Mouse (Mus musculus): Measurements from ENCODE around the gene Dcaf4. TPM values are rescaled to one million over a fixed set of nuclear protein-coding genes. Genes with fewer than 3 reads are reported as not detected.

Dcaf4 gene
- total RNA-seq, 1 experiment: 49.8 TPM

DNA sequence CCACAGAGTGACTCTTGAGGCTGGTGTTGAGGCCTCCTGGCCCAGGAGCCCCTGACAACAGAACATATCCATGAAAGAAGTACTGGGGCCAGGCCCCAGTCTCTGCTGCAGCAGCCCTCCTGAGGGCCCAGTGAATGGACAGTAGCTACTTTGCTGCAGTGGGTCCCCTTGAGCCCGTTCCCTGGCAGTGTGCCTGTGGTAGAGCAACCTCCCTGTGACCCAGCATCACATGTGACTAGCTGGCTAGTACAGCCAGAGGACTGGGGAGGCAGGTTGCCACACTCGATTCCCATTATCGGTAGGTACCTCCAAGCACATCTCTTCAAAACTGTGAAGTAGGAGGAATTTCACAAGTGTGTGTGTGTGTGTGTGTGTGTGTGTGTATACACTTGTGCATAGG lies 12.7 kb downstream of the Dcaf4 start:
- Histone ChIP-seq H3K27ac (ENCODE audit: insufficient read depth, low read depth, low read length, poor library complexity, severe bottlenecking) (no peak overlapping the region), H3K4me3 (ENCODE audit: insufficient read depth in 1 of 2, low read depth in 1 of 2, low read length in 2 of 2, poor library complexity in 1 of 2, severe bottlenecking in 1 of 2) (no peak overlapping the region), H3K36me3 (ENCODE audit: control insufficient read depth, insufficient read depth, low read length, poor library complexity, severe bottlenecking) (peaks cover 59% of the 10 kb centered on the region), H3K4me1 (ENCODE audit: control insufficient read depth in 2 of 2, insufficient read depth in 2 of 2, low read length in 2 of 2, poor library complexity in 1 of 2) (peaks cover 0 to 4% of the 10 kb centered on the region in 2 experiments; a peak in 2 of 4 replicates), H3K9me3 (ENCODE audit: control insufficient read depth, insufficient read depth, low read depth, low read length) (no peaks in the 10 kb centered on the region), H3K9ac (ENCODE audit: insufficient read depth, low read depth, low read length, poor library complexity, severe bottlenecking) (no peak overlapping the region)
- in situ Hi-C loops (cut with MboI; ENCODE audit: low sequenced_read_pairs in 2 of 2, unreplicated experiment in 2 of 2): no loop called here
- TF ChIP-seq HCFC1 (IDR thresholded peaks at IDR 0.05; ENCODE audit: borderline replicate concordance, insufficient read depth, low read length) (no peak), MAFK (IDR thresholded peaks at IDR 0.05; ENCODE audit: insufficient read depth, low read depth, low read length) (no peak), ZNF384 (IDR thresholded peaks at IDR 0.05; ENCODE audit: low read depth, low read length) (no peak), ZC3H11A (IDR thresholded peaks at IDR 0.05; ENCODE audit: borderline replicate concordance, low read depth, low read length) (no peak), CHD2 (IDR thresholded peaks at IDR 0.05; ENCODE audit: low read depth, low read length) (no peak)
- DNase-seq (ENCODE audit: low read depth, low spot score): no peak

DNA sequence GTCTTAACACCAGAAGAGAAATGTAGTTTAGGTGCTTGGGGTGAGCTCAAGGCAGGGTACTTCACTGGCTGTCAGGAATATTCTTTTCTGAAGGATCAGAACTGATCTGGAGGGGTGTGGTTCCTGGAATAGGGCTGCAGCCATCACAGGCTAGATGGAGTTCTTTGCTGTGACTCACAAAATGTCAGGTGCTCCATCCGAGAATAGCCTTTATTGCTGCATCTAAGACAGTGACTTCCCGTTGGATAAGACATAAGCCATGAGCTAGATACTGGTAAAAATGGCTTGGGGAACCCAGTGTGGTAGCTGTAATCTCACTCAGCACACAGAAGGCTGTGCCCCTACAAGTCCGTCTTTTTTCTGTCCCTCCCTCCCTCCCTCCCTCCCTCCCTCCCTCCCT lies 13.9 kb downstream of the Dcaf4 start:
- Histone ChIP-seq H3K9ac (ENCODE audit: insufficient read depth, low read depth, low read length, poor library complexity, severe bottlenecking) (no peak overlapping the region), H3K4me1 (ENCODE audit: control insufficient read depth in 2 of 2, insufficient read depth in 2 of 2, low read length in 2 of 2, poor library complexity in 1 of 2) (peaks cover 0 to 4% of the 10 kb centered on the region in 2 experiments; a peak in 2 of 4 replicates), H3K4me3 (ENCODE audit: insufficient read depth in 1 of 2, low read depth in 1 of 2, low read length in 2 of 2, poor library complexity in 1 of 2, severe bottlenecking in 1 of 2) (no peak overlapping the region), H3K9me3 (ENCODE audit: control insufficient read depth, insufficient read depth, low read depth, low read length) (no peaks in the 10 kb centered on the region), H3K36me3 (ENCODE audit: control insufficient read depth, insufficient read depth, low read length, poor library complexity, severe bottlenecking) (peaks cover 61% of the 10 kb centered on the region), H3K27ac (ENCODE audit: insufficient read depth, low read depth, low read length, poor library complexity, severe bottlenecking) (no peak overlapping the region)
- no peak for TF ChIP-seq CHD2 (IDR thresholded peaks at IDR 0.05; ENCODE audit: low read depth, low read length)
- TF ChIP-seq HCFC1 (IDR thresholded peaks at IDR 0.05; ENCODE audit: borderline replicate concordance, insufficient read depth, low read length): no peak
- TF ChIP-seq MAFK (IDR thresholded peaks at IDR 0.05; ENCODE audit: insufficient read depth, low read depth, low read length): no peak
- no peak for TF ChIP-seq ZNF384 (IDR thresholded peaks at IDR 0.05; ENCODE audit: low read depth, low read length)
- no peak for TF ChIP-seq ZC3H11A (IDR thresholded peaks at IDR 0.05; ENCODE audit: borderline replicate concordance, low read depth, low read length)
- no peak for DNase-seq (ENCODE audit: low read depth, low spot score)
- in situ Hi-C loops (cut with MboI; ENCODE audit: low sequenced_read_pairs in 2 of 2, unreplicated experiment in 2 of 2): no loop called here

DNA sequence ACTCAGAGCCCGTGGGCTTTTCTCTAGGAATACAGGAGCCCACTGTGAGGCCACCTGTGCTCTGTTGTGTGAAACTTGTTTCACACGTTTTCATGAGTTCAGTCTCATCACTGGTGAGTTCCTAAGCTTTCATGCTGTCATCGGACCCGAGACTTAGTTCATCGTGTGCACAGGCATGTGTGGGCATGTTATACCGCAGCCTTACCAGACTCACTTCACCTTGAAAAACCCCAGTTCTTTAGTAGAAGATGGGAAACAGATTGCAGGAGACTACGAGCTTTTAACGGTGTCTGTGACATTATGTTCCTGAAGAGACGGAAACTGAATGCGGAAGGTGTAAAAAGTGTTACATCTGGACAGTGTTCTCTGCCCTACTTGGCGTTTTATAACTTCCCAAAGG lies 15.2 kb downstream of the Dcaf4 start:
- TF ChIP-seq CHD2 (IDR thresholded peaks at IDR 0.05; ENCODE audit: low read depth, low read length) (no peak), MAFK (IDR thresholded peaks at IDR 0.05; ENCODE audit: insufficient read depth, low read depth, low read length) (no peak)
- H3K36me3 ChIP-seq (ENCODE audit: control insufficient read depth, insufficient read depth, low read length, poor library complexity, severe bottlenecking): peaks cover 69% of the 10 kb centered on the region
- in situ Hi-C loops (cut with MboI; ENCODE audit: low sequenced_read_pairs in 2 of 2, unreplicated experiment in 2 of 2): no loop called here

DNA sequence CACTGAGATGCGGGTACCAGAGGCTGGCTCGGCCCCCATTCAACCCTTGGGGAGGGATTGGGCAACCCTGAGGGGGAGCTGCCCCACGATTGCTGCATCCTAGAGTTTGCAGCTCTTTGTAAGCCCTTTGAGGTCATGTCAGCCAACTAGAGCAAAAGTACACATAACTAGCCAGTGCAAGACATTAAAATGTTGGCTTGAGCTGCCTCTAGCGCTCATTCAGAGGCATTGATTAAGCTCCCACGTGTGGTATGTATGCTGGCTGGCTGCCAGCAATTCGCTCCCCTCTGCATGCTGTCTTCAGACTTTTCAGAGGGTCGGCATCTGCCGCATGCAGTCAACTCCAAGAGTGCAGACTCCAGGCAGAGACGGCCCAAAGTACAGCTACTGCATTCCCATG lies 15.8 kb downstream of the Dcaf4 start:
- Histone ChIP-seq H3K36me3 (ENCODE audit: control insufficient read depth, insufficient read depth, low read length, poor library complexity, severe bottlenecking) (peaks cover 73% of the 10 kb centered on the region), H3K27ac (ENCODE audit: insufficient read depth, low read depth, low read length, poor library complexity, severe bottlenecking) (peak overlapping the region; percentile 10; the same call in 1 of the 2 replicates), H3K9ac (ENCODE audit: insufficient read depth, low read depth, low read length, poor library complexity, severe bottlenecking) (peak overlapping the region; percentile 30; the same call in 1 of the 2 replicates), H3K9me3 (ENCODE audit: control insufficient read depth, insufficient read depth, low read depth, low read length) (no peaks in the 10 kb centered on the region), H3K4me3 (ENCODE audit: insufficient read depth in 1 of 2, low read depth in 1 of 2, low read length in 2 of 2, poor library complexity in 1 of 2, severe bottlenecking in 1 of 2) (no peak overlapping the region), H3K4me1 (ENCODE audit: control insufficient read depth in 2 of 2, insufficient read depth in 2 of 2, low read length in 2 of 2, poor library complexity in 1 of 2) (peaks cover 0 to 4% of the 10 kb centered on the region in 2 experiments; a peak in 2 of 4 replicates)
- no peak for DNase-seq (ENCODE audit: low read depth, low spot score)
- no peak for TF ChIP-seq HCFC1 (IDR thresholded peaks at IDR 0.05; ENCODE audit: borderline replicate concordance, insufficient read depth, low read length)
- in situ Hi-C loops (cut with MboI; ENCODE audit: low sequenced_read_pairs in 2 of 2, unreplicated experiment in 2 of 2): no loop called here

More for the DNA sequence above, 15.2 kb downstream of the Dcaf4 start:
- H3K9ac ChIP-seq (ENCODE audit: insufficient read depth, low read depth, low read length, poor library complexity, severe bottlenecking): peak overlapping the region; percentile 27; the same call in 1 of the 2 replicates
- H3K27ac ChIP-seq (ENCODE audit: insufficient read depth, low read depth, low read length, poor library complexity, severe bottlenecking): peak overlapping the region; percentile 10; the same call in 1 of the 2 replicates
- H3K4me1 ChIP-seq (ENCODE audit: control insufficient read depth in 2 of 2, insufficient read depth in 2 of 2, low read length in 2 of 2, poor library complexity in 1 of 2): peaks cover 0 to 4% of the 10 kb centered on the region in 2 experiments; a peak in 2 of 4 replicates
- no peak for DNase-seq (ENCODE audit: low read depth, low spot score)
- H3K9me3 ChIP-seq (ENCODE audit: control insufficient read depth, insufficient read depth, low read depth, low read length): no peaks in the 10 kb centered on the region
- no peak overlapping the region for H3K4me3 ChIP-seq (ENCODE audit: insufficient read depth in 1 of 2, low read depth in 1 of 2, low read length in 2 of 2, poor library complexity in 1 of 2, severe bottlenecking in 1 of 2)

DNA sequence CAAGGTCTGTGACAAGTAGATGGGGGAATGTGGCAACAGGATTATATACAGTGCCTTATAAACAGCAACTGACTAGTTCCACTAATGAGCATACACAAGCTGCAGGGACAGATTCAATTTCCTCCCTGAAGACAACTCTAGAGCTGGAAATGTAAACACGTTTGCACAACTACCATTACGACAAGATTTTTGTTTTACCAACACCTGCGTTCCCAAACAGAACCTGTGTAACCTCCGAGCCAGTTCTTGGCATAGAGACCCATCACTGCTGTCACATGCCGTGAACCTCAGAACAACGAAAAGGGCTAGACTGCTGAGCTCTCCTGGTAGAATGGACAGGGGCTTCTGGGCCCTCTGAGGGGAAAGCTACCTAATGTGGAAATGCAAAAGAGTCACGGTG lies 23.7 kb downstream of the Dcaf4 start:
- Histone ChIP-seq H3K4me3 (ENCODE audit: insufficient read depth in 1 of 2, low read depth in 1 of 2, low read length in 2 of 2, poor library complexity in 1 of 2, severe bottlenecking in 1 of 2) (no peak overlapping the region), H3K9ac (ENCODE audit: insufficient read depth, low read depth, low read length, poor library complexity, severe bottlenecking) (no peak overlapping the region), H3K9me3 (ENCODE audit: control insufficient read depth, insufficient read depth, low read depth, low read length) (no peaks in the 10 kb centered on the region), H3K4me1 (ENCODE audit: control insufficient read depth in 2 of 2, insufficient read depth in 2 of 2, low read length in 2 of 2, poor library complexity in 1 of 2) (peaks cover 0 to 4% of the 10 kb centered on the region in 2 experiments; a peak in 2 of 4 replicates), H3K36me3 (ENCODE audit: control insufficient read depth, insufficient read depth, low read length, poor library complexity, severe bottlenecking) (peaks cover 49% of the 10 kb centered on the region), H3K27ac (ENCODE audit: insufficient read depth, low read depth, low read length, poor library complexity, severe bottlenecking) (no peak overlapping the region)
- TF ChIP-seq ZC3H11A (IDR thresholded peaks at IDR 0.05; ENCODE audit: borderline replicate concordance, low read depth, low read length) (no peak), CHD2 (IDR thresholded peaks at IDR 0.05; ENCODE audit: low read depth, low read length) (no peak), ZNF384 (IDR thresholded peaks at IDR 0.05; ENCODE audit: low read depth, low read length) (no peak), HCFC1 (IDR thresholded peaks at IDR 0.05; ENCODE audit: borderline replicate concordance, insufficient read depth, low read length) (no peak), MAFK (IDR thresholded peaks at IDR 0.05; ENCODE audit: insufficient read depth, low read depth, low read length) (no peak)
- in situ Hi-C loops (cut with MboI; ENCODE audit: low sequenced_read_pairs in 2 of 2, unreplicated experiment in 2 of 2): no loop called here
- no peak for DNase-seq (ENCODE audit: low read depth, low spot score)
